Mouse (Mus musculus) embryonic fibroblast, embryonic 13.5 days (primary cell): ENCODE data around the gene Xylt1.

Experiments used
- CTCF ChIP-seq: IDR thresholded peaks from 2 replicates; pipeline ENCODE4 v1.5.1; 2011; ENCODE audit warnings: mild to moderate bottlenecking, control low read depth, low read length, moderate library complexity, borderline replicate concordance; ENCODE audit not compliant: insufficient read depth
- POLR2A ChIP-seq: IDR thresholded peaks from 2 replicates; pipeline ENCODE4 v1.6.1; 2011; ENCODE audit warnings: low read depth, mild to moderate bottlenecking, control low read depth, low read length, moderate library complexity

GRCm38 (mm10) chr7:117490500-117491205 is 109.9 kb downstream of the Xylt1 start:
- TF ChIP-seq CTCF: no peak
- no peak for TF ChIP-seq POLR2A
